Mouse (Mus musculus): ENCODE measurements around the gene Rsbn1l. TPM values are rescaled to one million over a fixed set of nuclear protein-coding genes. Genes with fewer than 3 reads are reported as not detected.

The Rsbn1l gene
- polyA plus RNA-seq, 1 experiment, result 36.7 TPM

GRCm38 (mm10) chr5:20881915-20882800 is 74.0 kb downstream of the Rsbn1l start, which contains the start of the genes Phtf2 and Tmem60:
Gene Phtf2 (minus strand): TSS chr5:20882124.
Gene Tmem60 (plus strand): TSS chr5:20882191.
- Histone ChIP-seq H3K27ac (ENCODE audit: insufficient read depth, low read length) (peak within 1 kb of the TSS; percentile 65), H3K4me3 (ENCODE audit: low read depth, low read length) (peak within 1 kb of the TSS; percentile 94), H3K9ac (ENCODE audit: low read depth, poor library complexity, severe bottlenecking) (peak within 1 kb of the TSS; percentile 98), H3K27me3 (ENCODE audit: control insufficient read depth, insufficient read depth, low read length, poor library complexity, severe bottlenecking) (no peaks in the 10 kb centered on the region), H3K9me3 (replicated peaks; ENCODE audit: control insufficient read depth, insufficient read depth, low read length, poor library complexity, severe bottlenecking) (no peaks in the 10 kb centered on the region), H3K4me1 (ENCODE audit: control insufficient read depth, insufficient read depth, low read length) (peaks cover 2% of the 10 kb centered on the region), H3K36me3 (ENCODE audit: control insufficient read depth, insufficient read depth, low read length, poor library complexity, severe bottlenecking) (peaks cover 9% of the 10 kb centered on the region)
- TF ChIP-seq EP300 (IDR thresholded peaks at IDR 0.05; ENCODE audit: insufficient read depth, low read depth, low read length), result no peak

- peak overlapping the region; percentile 98 for H3K9ac ChIP-seq (ENCODE audit: low read depth, poor library complexity, severe bottlenecking)
- H3K4me3 ChIP-seq (ENCODE audit: low read depth, low read length), result peak overlapping the region; percentile 94
- H3K9me3 ChIP-seq (replicated peaks; ENCODE audit: control insufficient read depth, insufficient read depth, low read length, poor library complexity, severe bottlenecking), result no peaks in the 10 kb centered on the region
- H3K36me3 ChIP-seq (ENCODE audit: control insufficient read depth, insufficient read depth, low read length, poor library complexity, severe bottlenecking), result peaks cover 4% of the 10 kb centered on the region
- peak overlapping the region; percentile 65; the same call in 1 of the 2 replicates for H3K27ac ChIP-seq (ENCODE audit: insufficient read depth, low read length)
- peaks cover 2% of the 10 kb centered on the region for H3K4me1 ChIP-seq (ENCODE audit: control insufficient read depth, insufficient read depth, low read length)
- TF ChIP-seq POLR2A (IDR thresholded peaks at IDR 0.05; ENCODE audit: insufficient read depth, low read length) (no peak), CTCF (IDR thresholded peaks at IDR 0.05; ENCODE audit: low read depth, low read length) (no peak), EP300 (IDR thresholded peaks at IDR 0.05; ENCODE audit: insufficient read depth, low read depth, low read length) (no peak)
- no peaks in the 10 kb centered on the region for H3K27me3 ChIP-seq (ENCODE audit: control insufficient read depth, insufficient read depth, low read length, poor library complexity, severe bottlenecking)
Measured at GRCm38 (mm10) chr5:20880797-20881775, 75.1 kb downstream of the Rsbn1l start.

GRCm38 (mm10) chr5:20880386-20880785 is 75.8 kb downstream of the Rsbn1l start:
- TF ChIP-seq EP300 (IDR thresholded peaks at IDR 0.05; ENCODE audit: insufficient read depth, low read depth, low read length) (no peak), CTCF (IDR thresholded peaks at IDR 0.05; ENCODE audit: low read depth, low read length) (no peak), POLR2A (IDR thresholded peaks at IDR 0.05; ENCODE audit: insufficient read depth, low read length) (no peak)
- Histone ChIP-seq H3K4me3 (ENCODE audit: low read depth, low read length) (no peak overlapping the region), H3K27ac (ENCODE audit: insufficient read depth, low read length) (no peak overlapping the region), H3K4me1 (ENCODE audit: control insufficient read depth, insufficient read depth, low read length) (peaks cover 2% of the 10 kb centered on the region), H3K9ac (ENCODE audit: low read depth, poor library complexity, severe bottlenecking) (peak overlapping the region; percentile 98; the same call in 1 of the 2 replicates), H3K36me3 (ENCODE audit: control insufficient read depth, insufficient read depth, low read length, poor library complexity, severe bottlenecking) (peaks cover 4% of the 10 kb centered on the region), H3K9me3 (replicated peaks; ENCODE audit: control insufficient read depth, insufficient read depth, low read length, poor library complexity, severe bottlenecking) (no peaks in the 10 kb centered on the region), H3K27me3 (ENCODE audit: control insufficient read depth, insufficient read depth, low read length, poor library complexity, severe bottlenecking) (no peaks in the 10 kb centered on the region)

- H3K4me1 ChIP-seq (ENCODE audit: control insufficient read depth, insufficient read depth, low read length), result no peaks in the 10 kb centered on the region
- no peaks in the 10 kb centered on the region for H3K27me3 ChIP-seq (ENCODE audit: control insufficient read depth, insufficient read depth, low read length, poor library complexity, severe bottlenecking)
- no peak overlapping the region for H3K27ac ChIP-seq (ENCODE audit: insufficient read depth, low read length)
- no peaks in the 10 kb centered on the region for H3K36me3 ChIP-seq (ENCODE audit: control insufficient read depth, insufficient read depth, low read length, poor library complexity, severe bottlenecking)
- no peak overlapping the region for H3K9ac ChIP-seq (ENCODE audit: low read depth, poor library complexity, severe bottlenecking)
- H3K4me3 ChIP-seq (ENCODE audit: low read depth, low read length), result no peak overlapping the region
- no peaks in the 10 kb centered on the region for H3K9me3 ChIP-seq (replicated peaks; ENCODE audit: control insufficient read depth, insufficient read depth, low read length, poor library complexity, severe bottlenecking)
- TF ChIP-seq EP300 (IDR thresholded peaks at IDR 0.05; ENCODE audit: insufficient read depth, low read depth, low read length), result no peak
- no peak for TF ChIP-seq POLR2A (IDR thresholded peaks at IDR 0.05; ENCODE audit: insufficient read depth, low read length)
- TF ChIP-seq CTCF (IDR thresholded peaks at IDR 0.05; ENCODE audit: low read depth, low read length), result no peak
Measured at GRCm38 (mm10) chr5:20876934-20877426, 79.2 kb downstream of the Rsbn1l start.

GRCm38 (mm10) chr5:20873146-20873545 is 83.1 kb downstream of the Rsbn1l start:
- no peak for TF ChIP-seq EP300 (IDR thresholded peaks at IDR 0.05; ENCODE audit: insufficient read depth, low read depth, low read length)
- no peak for TF ChIP-seq POLR2A (IDR thresholded peaks at IDR 0.05; ENCODE audit: insufficient read depth, low read length)
- TF ChIP-seq CTCF (IDR thresholded peaks at IDR 0.05; ENCODE audit: low read depth, low read length), result no peak
- Histone ChIP-seq H3K4me1 (ENCODE audit: control insufficient read depth, insufficient read depth, low read length) (no peaks in the 10 kb centered on the region), H3K27ac (ENCODE audit: insufficient read depth, low read length) (no peak overlapping the region), H3K9me3 (replicated peaks; ENCODE audit: control insufficient read depth, insufficient read depth, low read length, poor library complexity, severe bottlenecking) (no peaks in the 10 kb centered on the region), H3K4me3 (ENCODE audit: low read depth, low read length) (no peak overlapping the region), H3K9ac (ENCODE audit: low read depth, poor library complexity, severe bottlenecking) (no peak overlapping the region), H3K36me3 (ENCODE audit: control insufficient read depth, insufficient read depth, low read length, poor library complexity, severe bottlenecking) (no peaks in the 10 kb centered on the region), H3K27me3 (ENCODE audit: control insufficient read depth, insufficient read depth, low read length, poor library complexity, severe bottlenecking) (no peaks in the 10 kb centered on the region)

All from ES-Bruce4 (cell line).